Mouse (Mus musculus) adrenal gland, postnatal 14 days (tissue): ENCODE measurements around the gene LTO1. TPM values are rescaled to one million over a fixed set of nuclear protein-coding genes. Genes with fewer than 3 reads are reported as not detected.

Source experiments
- DNase-seq: peaks from one replicate; pipeline ENCODE4 v3.0.0; 2021; ENCODE audit warnings: mixed read lengths
- total RNA-seq: library from RNA; stranded (reverse); gene quantifications from 2 replicates; pipeline ENCODE4 v1.2.3, GENCODE M21; 2021

The LTO1 gene
- total RNA-seq, 1 experiment from 2014 or later = 24.1 TPM

DNA sequence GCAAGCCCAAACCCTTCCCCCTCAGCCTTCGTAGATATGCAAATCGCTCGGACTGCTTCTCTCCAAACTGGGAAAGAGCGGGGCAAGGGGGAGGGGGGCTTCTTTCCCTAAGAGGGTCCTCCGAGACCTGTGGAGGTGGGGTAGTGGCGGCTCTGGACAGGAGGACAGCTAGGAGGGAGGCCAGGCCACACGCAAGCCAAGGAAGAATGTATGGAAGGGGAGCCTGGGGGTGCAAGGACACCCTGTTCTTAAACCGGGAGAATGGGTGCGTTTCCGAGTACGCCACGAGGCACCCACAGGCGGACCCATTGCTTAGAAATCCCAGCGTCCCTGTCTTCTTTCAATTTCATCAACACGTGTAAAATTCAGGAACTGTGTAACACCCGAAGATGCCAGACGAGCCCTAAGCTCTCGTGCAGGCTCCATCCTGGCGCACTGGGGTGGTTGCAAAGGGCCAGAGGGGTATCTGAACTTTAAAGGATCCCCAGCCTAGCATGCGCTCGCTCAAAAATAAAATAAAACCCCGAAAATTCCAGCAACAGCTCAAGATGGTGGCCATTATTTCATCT, 25.2 kb downstream of the LTO1 start:
- peak; percentile 29 for DNase-seq

DNA sequence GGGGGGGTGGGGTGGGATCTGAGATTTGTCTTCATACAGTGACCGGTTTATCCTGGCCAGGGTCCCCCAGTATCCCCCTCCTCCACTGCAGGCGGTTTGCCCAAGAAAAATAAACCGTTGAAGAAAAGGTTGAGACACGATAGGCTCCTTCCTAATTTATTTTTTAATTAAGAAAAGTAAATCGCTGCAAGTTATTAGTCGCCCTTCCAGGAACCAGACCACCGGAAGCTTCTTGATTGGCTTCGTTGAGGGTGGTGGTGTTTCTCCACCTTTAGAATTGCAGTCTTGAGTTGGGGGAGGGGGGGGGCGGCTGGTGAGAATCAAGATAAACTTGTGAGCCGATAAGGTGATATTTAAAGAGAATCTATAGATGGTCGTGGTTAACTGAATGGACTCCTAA, 25.7 kb downstream of the LTO1 start:
- DNase-seq = no peak

DNA sequence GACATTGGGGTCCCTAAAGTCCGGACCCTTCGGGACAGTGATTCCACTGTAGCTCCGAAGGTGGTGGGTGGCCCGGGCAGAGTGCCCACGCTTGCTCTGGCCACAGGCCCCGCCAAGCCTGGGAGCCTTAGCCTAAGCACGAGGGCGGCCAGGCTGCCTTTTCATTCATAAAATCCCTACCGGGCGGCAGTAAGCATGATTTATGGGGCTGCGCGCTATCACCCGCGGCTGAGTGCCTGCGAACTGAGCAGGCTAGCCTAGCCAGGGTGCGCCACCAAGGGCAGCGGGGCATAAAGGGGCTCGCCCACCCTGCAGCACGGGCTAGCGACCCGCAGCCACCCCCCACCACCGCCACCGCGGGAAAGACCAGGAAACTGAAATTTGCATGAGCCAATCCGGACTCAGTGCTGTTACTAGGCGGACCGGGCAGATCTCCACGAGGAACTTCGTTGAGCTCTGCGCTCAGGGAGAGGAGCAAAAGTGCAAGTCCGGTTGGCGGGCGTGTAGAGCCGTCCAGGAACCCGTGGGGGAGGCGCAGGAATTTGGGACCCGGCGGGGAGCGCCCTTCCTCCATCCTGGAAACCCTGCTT, 26.4 kb downstream of the LTO1 start:
- DNase-seq = peak; percentile 94

- DNase-seq = peak; percentile 48
Observed at GRCm38 (mm10) chr7:144942071-144942743, 27.3 kb downstream of the LTO1 start.

GRCm38 (mm10) chr7:144942744-144943135, 27.8 kb downstream of the LTO1 start:
- peak; percentile 14 for DNase-seq

DNA sequence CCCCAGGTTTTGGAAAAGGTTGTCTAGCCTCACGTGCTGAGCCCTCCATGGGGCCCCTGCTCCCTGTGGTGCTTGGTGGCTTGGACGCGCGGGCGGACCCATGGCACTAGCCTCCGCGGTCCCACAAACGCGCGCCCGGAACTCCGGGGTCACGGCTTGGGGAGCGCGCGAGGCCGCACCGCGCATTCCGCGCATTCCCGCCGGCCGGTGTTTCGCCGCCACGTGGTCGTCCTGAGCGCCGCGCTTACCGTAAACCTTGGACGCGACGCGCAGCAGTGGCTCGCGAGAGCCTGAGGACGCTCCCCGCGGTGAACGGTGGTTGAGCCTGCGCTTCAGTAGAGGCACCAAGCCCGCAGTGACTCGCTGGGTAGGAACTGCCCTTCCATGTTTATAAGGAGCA, 28.4 kb downstream of the LTO1 start:
- peak; percentile 85 for DNase-seq

DNA sequence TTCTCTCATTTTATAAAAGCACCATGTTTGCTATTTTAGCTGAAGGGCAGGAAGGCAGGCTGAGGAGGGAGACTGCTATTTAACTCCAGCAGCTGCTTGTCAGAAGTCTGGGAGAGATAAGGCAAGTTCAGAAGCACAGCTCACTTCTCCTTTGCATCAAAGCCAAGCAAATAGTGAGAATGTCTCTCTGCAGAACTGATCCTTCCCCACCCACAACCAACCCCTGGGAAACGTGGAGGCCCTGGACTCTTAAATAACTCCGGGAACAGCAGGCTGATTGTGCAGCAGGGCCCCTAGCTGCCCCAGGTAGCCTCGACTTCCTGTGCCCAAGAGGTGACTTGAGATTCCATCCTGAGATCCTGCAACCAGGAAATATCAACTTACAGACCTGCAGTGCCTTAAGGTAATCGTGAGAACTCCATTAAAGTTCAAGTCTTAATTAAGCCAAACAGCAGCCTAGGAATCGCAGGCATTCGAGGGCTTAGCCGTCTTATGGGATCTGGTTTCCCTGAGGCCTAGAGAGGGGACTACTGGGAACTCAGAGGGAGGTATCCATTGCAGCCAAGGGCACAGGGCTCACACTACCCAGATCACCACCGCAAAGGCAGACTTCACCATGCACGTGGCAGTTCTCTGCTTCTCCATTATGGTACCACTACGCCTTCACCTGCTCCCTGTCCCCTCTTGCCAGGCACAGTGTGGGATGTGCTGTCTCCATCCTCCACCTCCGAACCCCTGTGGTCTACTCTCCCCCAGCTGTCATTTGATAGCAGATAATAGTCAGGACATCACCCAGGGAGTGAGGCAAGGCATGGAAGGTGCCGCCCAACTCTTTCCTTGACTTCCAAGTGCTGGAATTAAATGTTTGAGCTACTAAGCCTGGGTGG, 43.9 kb downstream of the LTO1 start:
- no peak for DNase-seq

DNA sequence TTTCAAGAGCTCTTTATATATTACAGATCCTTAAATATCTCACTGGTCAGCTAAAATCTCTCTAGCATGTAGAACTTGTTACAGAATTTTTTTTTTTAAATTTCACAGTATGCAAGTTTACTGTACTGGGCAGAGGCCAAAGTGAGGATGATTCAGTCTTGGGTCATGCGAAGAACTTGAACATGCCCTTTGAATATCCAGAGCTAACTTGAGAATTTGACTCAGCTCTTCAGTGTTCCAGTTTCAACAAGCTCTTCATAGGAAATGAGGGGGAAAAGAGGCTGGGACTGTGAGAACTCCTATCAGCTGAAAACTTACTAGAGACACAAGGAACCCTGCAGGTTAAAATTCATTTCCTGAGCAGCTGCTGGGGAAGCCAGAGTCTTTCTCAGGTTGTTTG, 49.0 kb downstream of the LTO1 start:
- DNase-seq = peak; percentile 30

GRCm38 (mm10) chr7:144964316-144964715, 49.4 kb downstream of the LTO1 start:
- no peak for DNase-seq

GRCm38 (mm10) chr7:144965893-144966292, 51.0 kb downstream of the LTO1 start:
- DNase-seq = no peak

DNA sequence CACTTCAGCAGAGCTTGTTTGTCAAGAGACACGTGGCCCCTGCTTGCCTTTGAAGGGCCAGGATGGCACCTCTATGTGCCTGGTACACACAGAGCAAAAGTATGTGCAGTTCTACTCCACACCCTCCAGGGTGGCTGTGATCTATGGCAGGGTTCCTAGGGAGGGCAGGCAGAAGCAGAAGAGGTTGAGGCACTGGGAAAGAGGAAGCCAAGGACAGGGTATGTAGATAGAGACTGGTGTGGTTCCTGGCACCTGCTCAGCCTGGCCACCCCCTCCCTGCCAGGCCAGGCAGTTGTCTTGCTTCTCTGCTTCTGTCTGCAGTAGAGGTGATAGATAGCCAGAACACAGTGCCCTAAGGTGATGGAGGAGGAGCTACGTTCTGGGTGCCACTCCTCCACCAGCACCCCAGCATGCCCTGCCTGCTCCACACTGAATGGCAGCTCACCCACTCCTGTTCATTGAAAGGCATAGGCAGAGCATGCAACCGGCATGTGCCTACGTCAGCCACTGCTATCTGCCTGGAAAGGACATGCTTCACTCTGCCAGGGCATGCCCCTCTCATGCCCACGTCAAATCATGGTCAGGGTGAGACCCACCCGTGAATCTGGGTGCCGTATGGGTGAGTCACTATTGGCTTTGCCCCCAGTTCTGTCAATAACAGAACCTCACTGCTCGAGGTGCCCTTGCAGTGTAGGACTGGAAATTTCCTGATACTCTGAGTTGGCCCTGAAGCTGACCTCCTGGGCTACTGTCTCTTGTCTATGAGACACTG, 56.3 kb downstream of the LTO1 start:
- DNase-seq = peak; percentile 69

GRCm38 (mm10) chr7:144971769-144972168, 56.9 kb downstream of the LTO1 start:
- no peak for DNase-seq

- no peak for DNase-seq
Observed at GRCm38 (mm10) chr7:144973461-144973860, 58.6 kb downstream of the LTO1 start.

DNA sequence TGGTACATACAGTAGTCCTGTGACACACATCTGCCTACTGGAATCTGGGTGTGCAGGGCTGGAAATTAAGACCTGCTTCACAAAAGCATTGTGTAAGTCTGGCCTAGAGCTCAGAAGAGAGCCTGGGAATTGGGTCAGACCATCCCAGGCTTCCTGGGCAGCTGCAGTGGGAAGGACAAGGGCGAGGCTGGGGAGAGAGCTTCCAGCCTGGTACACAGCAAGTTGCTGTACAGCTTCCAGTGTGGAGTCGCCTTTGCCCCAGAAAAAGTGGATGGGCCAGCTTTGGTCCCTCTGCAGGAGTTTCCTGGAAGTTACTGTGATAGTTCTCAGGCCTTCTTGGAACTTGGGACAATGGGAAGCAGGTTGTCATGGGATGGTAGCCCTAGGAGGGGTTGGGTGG, 62.2 kb downstream of the LTO1 start:
- no peak for DNase-seq

- no peak for DNase-seq
Observed at GRCm38 (mm10) chr7:144979814-144980213, 64.9 kb downstream of the LTO1 start.

Other genes with a start within 250 kb of the LTO1 start
- gene Ano1, start 163.1 kb upstream of the LTO1 start, total RNA-seq = 34.8 and 40.9 TPM in 2 replicates
- gene Fgf3, start 77.0 kb upstream of the LTO1 start, total RNA-seq = 0.70 and 0.83 TPM in 2 replicates
- gene Fgf4, start 67.7 kb upstream of the LTO1 start, total RNA-seq = not detected in 2 replicates
- gene Fgf15, start 18.6 kb upstream of the LTO1 start, total RNA-seq = not detected in 2 replicates
- gene Ccnd1, start 24.8 kb downstream of the LTO1 start, total RNA-seq = 95.5 and 104 TPM in 2 replicates